Mouse (Mus musculus) myocyte (in vitro differentiated cells): ENCODE results near the gene Abca6. TPM values are rescaled to one million over a fixed set of nuclear protein-coding genes. Genes with fewer than 3 reads are reported as not detected.

Experiments
- H3K27me3 ChIP-seq: one replicate; pipeline ENCODE4 v1.6.1; 2011; ENCODE audit not compliant: control insufficient read depth, insufficient read depth, insufficient read length
- H3K36me3 ChIP-seq: one replicate; pipeline ENCODE4 v1.6.1; 2011; ENCODE audit not compliant: control insufficient read depth, insufficient read depth
- H3K4me2 ChIP-seq: one replicate; pipeline ENCODE4 v1.6.1; 2011; ENCODE audit warnings: low read depth, control low read depth
- H3K4me3 ChIP-seq: one replicate; pipeline ENCODE4 v1.5.1; 2011; ENCODE audit warnings: mild to moderate bottlenecking, control low read depth, moderate library complexity
- H3K79me2 ChIP-seq: one replicate; pipeline ENCODE4 v1.6.1; 2011; ENCODE audit not compliant: control insufficient read depth, insufficient read depth
- H3ac ChIP-seq: one replicate; pipeline ENCODE4 v1.6.1; 2011; ENCODE audit not compliant: control insufficient read depth, insufficient read length
- CEBPB ChIP-seq: IDR thresholded peaks from 2 replicates; pipeline ENCODE4 v1.6.1; 2011; ENCODE audit warnings: mild to moderate bottlenecking, moderate library complexity; ENCODE audit not compliant: poor library complexity, insufficient read depth, severe bottlenecking
- E2F4 ChIP-seq: IDR thresholded peaks from one replicate; pipeline ENCODE4 v1.6.1; 2011; ENCODE audit warnings: mild to moderate bottlenecking, control low read depth, moderate library complexity; ENCODE audit not compliant: insufficient read depth
- MAX ChIP-seq: IDR thresholded peaks from one replicate; pipeline ENCODE4 v1.6.1; 2011; ENCODE audit warnings: low read depth, mild to moderate bottlenecking, control low read depth
- MYOD1 ChIP-seq, 3 experiments: IDR thresholded peaks; one replicate each; pipeline ENCODE4 v1.6.1; 2011; ENCODE audit warnings: control low read depth in 2 of 3, low read depth in 2 of 3, mild to moderate bottlenecking in 2 of 3, moderate library complexity in 1 of 3; ENCODE audit not compliant: insufficient read length in 2 of 3, control insufficient read depth in 1 of 3
- MYOG ChIP-seq, 3 experiments: IDR thresholded peaks; one replicate each; pipeline ENCODE4 v1.6.1; 2011; ENCODE audit warnings: control low read depth in 2 of 3, low read depth in 2 of 3, mild to moderate bottlenecking in 2 of 3; ENCODE audit not compliant: insufficient read length in 2 of 3, control insufficient read depth in 1 of 3, insufficient read depth in 1 of 3
- POLR2A ChIP-seq: IDR thresholded peaks from one replicate; pipeline ENCODE4 v1.6.1; 2011; ENCODE audit warnings: low read depth, mild to moderate bottlenecking, control low read depth, moderate library complexity; ENCODE audit not compliant: insufficient read length
- POLR2AphosphoS2 ChIP-seq: IDR thresholded peaks from one replicate; pipeline ENCODE4 v1.6.1; 2011; ENCODE audit warnings: low read depth, control low read depth; ENCODE audit not compliant: insufficient read length
- REST ChIP-seq: IDR thresholded peaks from one replicate; pipeline ENCODE4 v1.6.1; 2011; ENCODE audit warnings: mild to moderate bottlenecking, control low read depth, moderate library complexity; ENCODE audit not compliant: insufficient read depth, insufficient read length
- SRF ChIP-seq: IDR thresholded peaks from one replicate; pipeline ENCODE4 v1.6.1; 2011; ENCODE audit warnings: low read depth; ENCODE audit not compliant: control insufficient read depth, insufficient read length
- TCF12 ChIP-seq: IDR thresholded peaks from one replicate; pipeline ENCODE4 v1.6.1; 2011; ENCODE audit warnings: mild to moderate bottlenecking, control low read depth; ENCODE audit not compliant: poor library complexity, insufficient read depth, severe bottlenecking
- TCF3 ChIP-seq: IDR thresholded peaks from one replicate; pipeline ENCODE4 v1.6.1; 2011; ENCODE audit warnings: low read depth, control low read depth; ENCODE audit not compliant: insufficient read length
- USF1 ChIP-seq: IDR thresholded peaks from one replicate; pipeline ENCODE4 v1.6.1; 2011; ENCODE audit warnings: low read depth, mild to moderate bottlenecking, control low read depth, moderate library complexity
- polyA plus RNA-seq: library from polyadenylated mRNA; unstranded; fragments of >200 nt; fragmentation: generic; extraction: Trizol; gene quantifications from one replicate; pipeline ENCODE4 v1.2.1, GENCODE M21; 2012; ENCODE audit warnings: missing spikeins

The Abca6 gene
- polyA plus RNA-seq, 1 experiment, result not detected

DNA sequence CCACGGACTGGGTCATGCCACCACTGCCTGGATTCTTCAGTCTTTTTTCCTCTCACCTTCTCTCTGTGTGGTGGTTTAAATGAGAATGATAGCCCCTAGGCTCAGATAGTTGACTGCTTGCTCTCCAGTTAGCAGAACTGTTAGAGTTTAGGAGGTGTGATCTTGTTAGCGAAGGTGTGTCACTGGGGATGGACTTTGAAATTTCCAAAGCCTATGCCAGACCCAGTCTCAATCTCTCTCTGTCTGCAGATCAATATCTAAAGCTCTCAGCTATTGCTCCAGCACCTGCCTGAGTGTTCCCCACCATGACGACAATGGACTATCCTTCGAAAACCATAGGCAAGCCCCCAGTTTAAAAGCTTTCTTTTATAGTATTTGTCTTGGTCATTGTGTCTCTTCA is 5.5 kb upstream of the Abca6 start:
- Histone ChIP-seq H3K36me3 (no peaks in the 10 kb centered on the region), H3K4me3 (no peak overlapping the region), H3ac (no peak overlapping the region), H3K79me2 (no peaks in the 10 kb centered on the region), H3K27me3 (no peaks in the 10 kb centered on the region), H3K4me2 (no peak overlapping the region)
- TF ChIP-seq MAX, result no peak
- no peak for TF ChIP-seq POLR2A
- no peak for TF ChIP-seq TCF12
- TF ChIP-seq REST, result no peak
- TF ChIP-seq POLR2AphosphoS2, result no peak
- TF ChIP-seq E2F4, result no peak
- TF ChIP-seq USF1, result no peak
- no peak for TF ChIP-seq MYOD1 (IDR thresholded peaks at IDR 0.05; ENCODE audit: control insufficient read depth in 1 of 3, insufficient read length in 2 of 3, low read depth in 2 of 3)
- no peak for TF ChIP-seq SRF
- no peak for TF ChIP-seq TCF3
- no peak for TF ChIP-seq CEBPB
- no peak for TF ChIP-seq MYOG (IDR thresholded peaks at IDR 0.05; ENCODE audit: control insufficient read depth in 1 of 3, insufficient read depth in 1 of 3, insufficient read length in 2 of 3, low read depth in 2 of 3)

DNA sequence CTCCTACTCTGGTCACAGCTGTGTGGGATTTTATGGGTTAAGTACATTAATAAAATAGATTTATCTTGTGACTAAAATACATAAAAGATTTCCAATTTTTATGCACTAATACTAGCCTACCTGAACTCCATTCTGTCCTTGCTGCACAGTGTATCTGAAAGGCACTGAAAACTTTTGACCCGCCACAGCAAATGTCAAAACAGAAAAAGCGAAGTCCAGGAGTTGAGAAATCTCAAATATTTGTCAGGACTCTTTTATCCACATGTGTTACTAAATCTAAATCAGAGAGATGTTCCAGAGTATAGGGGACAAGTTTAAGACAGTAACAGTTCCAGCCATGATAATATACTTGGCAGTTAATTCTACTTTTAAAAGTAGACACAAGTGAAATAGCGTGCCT is 680 bp upstream of the Abca6 start:
- Histone ChIP-seq H3K4me2 (no peak overlapping the region), H3K4me3 (no peak overlapping the region), H3K79me2 (no peaks in the 10 kb centered on the region), H3K27me3 (no peaks in the 10 kb centered on the region), H3K36me3 (no peaks in the 10 kb centered on the region), H3ac (no peak overlapping the region)
- TF ChIP-seq POLR2A (no peak), MYOG (IDR thresholded peaks at IDR 0.05; ENCODE audit: control insufficient read depth in 1 of 3, insufficient read depth in 1 of 3, insufficient read length in 2 of 3, low read depth in 2 of 3) (no peak), POLR2AphosphoS2 (no peak), USF1 (no peak), CEBPB (no peak), SRF (no peak)

DNA sequence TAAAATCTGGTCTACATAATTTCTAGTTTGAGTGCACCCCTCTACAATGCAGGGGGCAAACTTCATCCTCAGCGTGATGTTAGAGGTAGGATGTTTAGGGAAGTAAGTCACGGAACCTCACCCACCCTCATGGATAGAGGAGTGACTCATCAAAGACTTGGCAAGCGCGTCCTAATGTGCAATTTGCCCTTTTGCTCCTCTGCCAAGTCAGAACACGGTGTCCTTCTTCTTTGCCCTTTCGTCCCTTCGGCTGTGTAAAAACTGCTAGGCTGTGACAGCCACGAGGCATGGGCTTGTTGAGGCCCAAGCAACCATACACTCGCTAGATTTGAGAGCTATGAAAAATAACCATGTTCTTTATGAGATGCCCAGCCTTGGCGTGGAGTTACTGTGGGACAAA is 6.8 kb downstream of the Abca6 start:
- Histone ChIP-seq H3K4me2 (no peak overlapping the region), H3K4me3 (no peak overlapping the region), H3K79me2 (no peaks in the 10 kb centered on the region), H3K36me3 (no peaks in the 10 kb centered on the region), H3ac (no peak overlapping the region), H3K27me3 (no peaks in the 10 kb centered on the region)
- TF ChIP-seq MYOG (IDR thresholded peaks at IDR 0.05; ENCODE audit: control insufficient read depth in 1 of 3, insufficient read depth in 1 of 3, insufficient read length in 2 of 3, low read depth in 2 of 3), result no peak
- TF ChIP-seq TCF3, result no peak
- no peak for TF ChIP-seq SRF
- no peak for TF ChIP-seq POLR2A
- TF ChIP-seq REST, result no peak
- no peak for TF ChIP-seq TCF12
- no peak for TF ChIP-seq MYOD1 (IDR thresholded peaks at IDR 0.05; ENCODE audit: control insufficient read depth in 1 of 3, insufficient read length in 2 of 3, low read depth in 2 of 3)
- no peak for TF ChIP-seq E2F4
- no peak for TF ChIP-seq MAX

DNA sequence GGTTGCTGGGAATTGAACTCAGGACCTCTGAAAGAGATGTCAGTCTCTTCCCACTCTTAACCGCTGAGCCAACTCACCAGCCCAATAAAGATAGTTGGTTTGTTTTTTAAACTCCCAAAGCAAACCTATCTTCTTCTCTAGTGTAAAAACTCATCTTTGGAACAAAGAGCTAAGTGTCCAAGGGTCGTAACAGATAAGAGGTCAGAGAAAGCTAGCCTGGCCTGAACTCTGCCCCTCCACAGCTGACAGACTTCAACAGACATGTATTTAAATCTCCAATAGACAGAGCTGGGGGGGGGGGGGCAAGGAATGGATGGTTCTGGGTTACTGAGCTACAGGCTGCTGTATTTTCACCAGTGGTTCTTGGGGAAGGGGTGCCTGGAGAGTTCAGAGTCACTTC is 14.1 kb downstream of the Abca6 start:
- no peak overlapping the region for H3K4me2 ChIP-seq
- TF ChIP-seq USF1 (no peak), E2F4 (no peak), TCF12 (no peak), POLR2AphosphoS2 (no peak), MAX (no peak), MYOG (IDR thresholded peaks at IDR 0.05; ENCODE audit: control insufficient read depth in 1 of 3, insufficient read depth in 1 of 3, insufficient read length in 2 of 3, low read depth in 2 of 3) (no peak), POLR2A (no peak), MYOD1 (IDR thresholded peaks at IDR 0.05; ENCODE audit: control insufficient read depth in 1 of 3, insufficient read length in 2 of 3, low read depth in 2 of 3) (no peak), REST (no peak), TCF3 (no peak), SRF (no peak), CEBPB (no peak)
- no peak overlapping the region for H3K4me3 ChIP-seq
- no peaks in the 10 kb centered on the region for H3K36me3 ChIP-seq
- no peaks in the 10 kb centered on the region for H3K79me2 ChIP-seq
- H3ac ChIP-seq, result no peak overlapping the region
- H3K27me3 ChIP-seq, result no peaks in the 10 kb centered on the region

DNA sequence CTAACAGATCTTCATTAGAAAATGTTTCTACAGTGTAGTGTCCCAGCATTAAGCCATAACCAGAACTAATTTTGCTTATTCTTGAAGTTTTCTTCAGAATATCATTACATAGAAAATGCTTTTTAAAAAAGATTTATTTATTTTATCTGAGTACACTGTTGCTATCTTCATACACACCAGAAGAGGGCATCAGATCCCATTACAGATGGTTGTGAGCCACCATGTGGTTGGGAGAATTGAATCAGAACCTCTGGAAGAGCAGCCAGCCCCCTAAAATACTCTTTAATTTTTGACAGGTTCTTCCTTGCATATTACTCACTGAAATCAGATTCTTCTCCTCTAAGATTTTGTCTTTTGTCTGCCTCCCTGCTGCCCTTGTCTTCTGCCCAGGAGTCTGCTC is 18.6 kb downstream of the Abca6 start:
- Histone ChIP-seq H3K4me3 (no peak overlapping the region), H3K79me2 (no peaks in the 10 kb centered on the region), H3K36me3 (no peaks in the 10 kb centered on the region), H3ac (no peak overlapping the region), H3K4me2 (no peak overlapping the region), H3K27me3 (no peaks in the 10 kb centered on the region)
- no peak for TF ChIP-seq POLR2AphosphoS2
